Mouse (Mus musculus) lung, adult 2 months (tissue): Measurements from ENCODE around the gene L3mbtl4. TPM values are rescaled to one million over a fixed set of nuclear protein-coding genes. Genes with fewer than 3 reads are reported as not detected.

Experiments
- DNase-seq: peaks from one replicate; pipeline ENCODE4 v3.0.0; 2022
- H3K4me1 ChIP-seq: fragments of 200-500 bp; 2 replicates; pipeline ENCODE4 v1.6.1; 2011; ENCODE audit warnings: low read length; ENCODE audit not compliant: control insufficient read depth, insufficient read depth
- H3K4me3 ChIP-seq: fragments of 200-500 bp; replicated peaks from 2 replicates; pipeline ENCODE3; 2011; ENCODE audit warnings: low read depth, mild to moderate bottlenecking, control low read depth, low read length; ENCODE audit errors: extremely low read depth
- CTCF ChIP-seq: fragments of 200-500 bp; IDR thresholded peaks from 2 replicates; pipeline ENCODE4 v1.5.1; 2011; ENCODE audit warnings: mild to moderate bottlenecking, low read length, control low read depth; ENCODE audit not compliant: insufficient read depth
- POLR2A ChIP-seq: fragments of 200-500 bp; IDR thresholded peaks from 2 replicates; pipeline ENCODE4 v1.6.1; 2011; ENCODE audit warnings: low read depth, mild to moderate bottlenecking, control low read depth, low read length, borderline replicate concordance; ENCODE audit errors: extremely low read depth
- WGBS: fragments of 180-500 bp; shearing (Covaris S2); methylation state at CpG from one replicate; pipeline ENCODE4 v1.1.7; 2018; 5-methylcytosine and 5-hydroxymethylcytosine counted together
- polyA plus RNA-seq: library from polyadenylated mRNA; depleted of rRNA; stranded (reverse); fragments of >200 nt; gene quantifications from 2 replicates; pipeline ENCODE4 v1.2.3, GENCODE M21; 2012

Gene L3mbtl4
- polyA plus RNA-seq, 1 experiment = not detected

- no peak for DNase-seq
- 60% methylated on average over 7 of the region's 7 CpGs for WGBS
- Histone ChIP-seq H3K4me3 (no peak overlapping the region), H3K4me1 (no peaks in the 10 kb centered on the region)
- no peak for TF ChIP-seq POLR2A
- no peak for TF ChIP-seq CTCF
Measured at GRCm38 (mm10) chr17:68629631-68630426, 356.2 kb downstream of the L3mbtl4 start.

- 82% methylated on average over 8 of the region's 8 CpGs for WGBS
- DNase-seq = no peak
- TF ChIP-seq POLR2A = no peak
- TF ChIP-seq CTCF = no peak
- H3K4me3 ChIP-seq = no peak overlapping the region
- H3K4me1 ChIP-seq = no peaks in the 10 kb centered on the region
Measured at GRCm38 (mm10) chr17:68631396-68631795, 357.8 kb downstream of the L3mbtl4 start.

- no peak for DNase-seq
- 77% methylated on average over 6 of the region's 6 CpGs for WGBS
Measured at GRCm38 (mm10) chr17:68640187-68640586, 366.6 kb downstream of the L3mbtl4 start.

GRCm38 (mm10) chr17:68642521-68643088, 369.0 kb downstream of the L3mbtl4 start:
- no peak for DNase-seq
- no peaks in the 10 kb centered on the region for H3K4me1 ChIP-seq
- no peak overlapping the region for H3K4me3 ChIP-seq
- WGBS = 57% methylated on average over 5 of the region's 5 CpGs
- TF ChIP-seq POLR2A (no peak), CTCF (no peak)

More at GRCm38 (mm10) chr17:68640187-68640586, 366.6 kb downstream of the L3mbtl4 start:
- Histone ChIP-seq H3K4me1 (no peaks in the 10 kb centered on the region), H3K4me3 (no peak overlapping the region)
- TF ChIP-seq CTCF = no peak
- TF ChIP-seq POLR2A = no peak

GRCm38 (mm10) chr17:68666528-68666927, 392.9 kb downstream of the L3mbtl4 start:
- 48% methylated on average over 1 of the region's 1 CpGs for WGBS
- DNase-seq = no peak
- H3K4me1 ChIP-seq = no peaks in the 10 kb centered on the region
- TF ChIP-seq CTCF (no peak), POLR2A (no peak)
- H3K4me3 ChIP-seq = no peak overlapping the region

GRCm38 (mm10) chr17:68672088-68672504, 398.5 kb downstream of the L3mbtl4 start:
- no peaks in the 10 kb centered on the region for H3K4me1 ChIP-seq
- no peak overlapping the region for H3K4me3 ChIP-seq
- no peak for DNase-seq
- TF ChIP-seq CTCF = no peak
- no peak for TF ChIP-seq POLR2A
- WGBS = 72% methylated on average over 7 of the region's 7 CpGs

- DNase-seq = no peak
- Histone ChIP-seq H3K4me3 (no peak overlapping the region), H3K4me1 (no peaks in the 10 kb centered on the region)
- WGBS = 52% methylated on average over 5 of the region's 5 CpGs
- TF ChIP-seq CTCF (no peak), POLR2A (no peak)
Measured at GRCm38 (mm10) chr17:68710701-68711100, 437.1 kb downstream of the L3mbtl4 start.

- Histone ChIP-seq H3K4me3 (no peak overlapping the region), H3K4me1 (no peaks in the 10 kb centered on the region)
- WGBS = 76% methylated on average over 3 of the region's 3 CpGs
- DNase-seq = no peak
- no peak for TF ChIP-seq CTCF
- TF ChIP-seq POLR2A = no peak
Measured at GRCm38 (mm10) chr17:68711350-68711749, 437.8 kb downstream of the L3mbtl4 start.

- 43% methylated on average over 1 of the region's 1 CpGs for WGBS
- Histone ChIP-seq H3K4me1 (no peaks in the 10 kb centered on the region), H3K4me3 (no peak overlapping the region)
- TF ChIP-seq POLR2A (no peak), CTCF (no peak)
- no peak for DNase-seq
Measured at GRCm38 (mm10) chr17:68748296-68748695, 474.7 kb downstream of the L3mbtl4 start.

GRCm38 (mm10) chr17:68750513-68750912, 476.9 kb downstream of the L3mbtl4 start:
- no peak for DNase-seq
- no peaks in the 10 kb centered on the region for H3K4me1 ChIP-seq
- TF ChIP-seq POLR2A = no peak
- TF ChIP-seq CTCF = no peak
- WGBS = 76% methylated on average over 6 of the region's 6 CpGs
- H3K4me3 ChIP-seq = no peak overlapping the region
